Mouse (Mus musculus) cortical plate, adult 2 months (tissue): ENCODE measurements around the gene Tmem86a.
A peak's percentile ranks its signal among the peaks of the same experiment; 100 is the strongest.

Experiments
- CTCF ChIP-seq: fragments of 200-500 bp; IDR thresholded peaks from 2 replicates; pipeline ENCODE4 v1.5.1; 2011; ENCODE audit warnings: mild to moderate bottlenecking, control low read depth, low read length; ENCODE audit not compliant: insufficient read depth; ENCODE audit errors: extremely low read depth
- POLR2A ChIP-seq: fragments of 200-500 bp; IDR thresholded peaks from 2 replicates; pipeline ENCODE4 v1.6.1; 2011; ENCODE audit warnings: mild to moderate bottlenecking, low read length, control low read depth; ENCODE audit not compliant: insufficient read depth; ENCODE audit errors: extremely low read depth

- TF ChIP-seq POLR2A (no peak), CTCF (peak; percentile 44)
Measured at GRCm38 (mm10) chr7:47015390-47016065, 34.9 kb upstream of the Tmem86a start.
